Mouse (Mus musculus) hindbrain, embryonic 15.5 days (tissue): ENCODE measurements around the gene Ppm1b. TPM values are rescaled to one million over a fixed set of nuclear protein-coding genes. Genes with fewer than 3 reads are reported as not detected.

Experiments
- polyA plus RNA-seq: library from polyadenylated mRNA; unstranded; fragments of >200 nt; fragmentation: Nextera tagmentation; extraction: Ambion mirVana; gene quantifications from 2 replicates; pipeline ENCODE4 v1.2.1, GENCODE M21; 2015

Ppm1b gene
- polyA plus RNA-seq, 1 experiment from 2014 or later = 87.6 TPM

Other genes with a start within 250 kb of the Ppm1b start
- gene Lrpprc, start 166.0 kb upstream of the Ppm1b start, polyA plus RNA-seq = 46.3 and 47.0 TPM in 2 replicates
- 0.39 TPM in 2 replicates for gene Slc3a1, start 71.6 kb downstream of the Ppm1b start, polyA plus RNA-seq
- gene Prepl, start 133.5 kb downstream of the Ppm1b start, polyA plus RNA-seq = 115 and 129 TPM in 2 replicates
- 20.1 and 20.8 TPM in 2 replicates for gene Camkmt, start 133.8 kb downstream of the Ppm1b start, polyA plus RNA-seq